Mouse (Mus musculus) thymus, postnatal 14 days (tissue): ENCODE data around the gene Efhd2.

Experiments used
- DNase-seq: peaks from one replicate; pipeline ENCODE4 v3.0.0; 2021

Gene Efhd2

DNA sequence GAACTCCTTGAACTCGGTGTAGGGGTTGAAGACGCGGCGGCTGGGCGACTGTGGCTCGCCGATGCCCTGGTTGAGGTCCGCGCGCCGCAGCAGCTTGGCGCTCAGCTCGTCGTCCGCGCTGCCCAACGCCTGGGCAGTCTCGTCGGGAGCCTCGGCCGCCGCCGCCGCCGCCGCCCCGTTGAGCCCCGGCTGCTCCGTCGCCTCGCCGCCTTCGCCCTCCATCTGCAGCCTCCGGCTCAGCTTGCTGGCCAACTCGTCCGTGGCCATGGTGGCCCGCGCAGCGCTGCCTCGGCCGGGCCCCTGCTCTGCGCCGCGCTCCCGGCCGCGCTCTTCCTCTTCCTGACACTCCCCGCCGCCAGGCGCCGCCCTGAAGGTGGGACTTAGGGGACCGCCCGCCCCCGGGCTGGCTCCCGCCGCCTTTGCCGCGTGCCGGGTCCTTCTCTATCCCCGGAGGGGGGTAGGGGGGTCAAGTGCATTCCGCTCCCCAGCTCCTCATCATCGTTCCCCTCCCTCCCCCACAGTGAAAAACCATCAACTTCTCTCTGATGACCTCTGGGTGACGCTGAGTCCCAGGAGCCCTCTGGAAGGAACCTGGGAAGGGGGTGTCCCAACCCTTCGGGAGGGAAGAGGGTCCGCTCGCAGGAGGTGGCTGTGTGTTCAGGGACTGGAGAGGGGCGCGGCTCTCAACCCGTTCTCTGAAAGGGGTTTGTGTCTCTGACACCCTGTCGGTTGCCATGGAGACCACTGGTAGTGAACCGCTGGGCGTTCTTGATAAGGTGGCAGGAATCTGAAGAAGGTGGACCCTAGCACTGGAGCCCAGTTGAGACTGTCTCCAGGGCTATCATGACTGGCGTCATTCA is at the start of gene Efhd2:
TSS of gene Efhd2 (minus strand) at position 320 of the 860 bp plus-strand sequence.
- peak; percentile 85 for DNase-seq

DNA sequence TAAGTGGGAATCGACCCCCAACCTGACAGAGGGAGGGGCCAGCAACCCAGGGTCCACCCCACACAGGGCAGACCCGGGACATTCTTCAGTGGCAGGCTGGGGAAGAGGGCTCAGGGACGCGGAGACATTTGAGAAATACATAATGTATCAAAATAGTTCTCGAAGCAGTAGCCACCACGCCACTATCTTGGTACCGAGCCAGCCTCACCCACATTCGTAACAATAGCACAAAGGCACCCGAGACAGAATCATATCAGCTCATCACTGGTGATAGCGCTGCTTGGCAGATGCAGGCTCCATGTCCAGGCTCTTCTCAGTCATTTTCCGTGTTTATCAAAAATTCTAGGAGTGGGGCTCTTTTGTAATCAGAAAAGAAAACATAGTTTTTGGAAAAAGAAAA is 49.2 kb upstream of the Efhd2 start:
- DNase-seq: no peak

DNA sequence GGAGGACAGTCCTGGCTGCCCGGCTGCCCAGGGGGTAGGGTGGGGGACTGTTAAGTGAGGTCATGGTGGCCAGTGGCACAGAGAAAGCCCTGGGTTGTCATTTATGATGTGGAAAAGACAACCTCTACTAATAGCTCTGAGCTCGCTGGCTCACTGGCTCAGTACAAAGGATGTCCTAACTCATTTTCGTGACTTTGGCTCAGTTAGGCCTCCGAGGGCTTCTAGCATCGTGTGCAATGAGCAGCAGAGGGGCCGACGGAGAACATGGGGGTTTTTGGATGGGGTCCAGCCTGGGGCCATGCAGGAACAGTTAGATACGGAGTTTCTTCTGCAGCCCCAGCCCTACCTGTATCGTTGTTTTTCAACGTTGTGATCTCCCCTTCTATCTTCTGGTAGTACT is 45.7 kb upstream of the Efhd2 start:
- no peak for DNase-seq

DNA sequence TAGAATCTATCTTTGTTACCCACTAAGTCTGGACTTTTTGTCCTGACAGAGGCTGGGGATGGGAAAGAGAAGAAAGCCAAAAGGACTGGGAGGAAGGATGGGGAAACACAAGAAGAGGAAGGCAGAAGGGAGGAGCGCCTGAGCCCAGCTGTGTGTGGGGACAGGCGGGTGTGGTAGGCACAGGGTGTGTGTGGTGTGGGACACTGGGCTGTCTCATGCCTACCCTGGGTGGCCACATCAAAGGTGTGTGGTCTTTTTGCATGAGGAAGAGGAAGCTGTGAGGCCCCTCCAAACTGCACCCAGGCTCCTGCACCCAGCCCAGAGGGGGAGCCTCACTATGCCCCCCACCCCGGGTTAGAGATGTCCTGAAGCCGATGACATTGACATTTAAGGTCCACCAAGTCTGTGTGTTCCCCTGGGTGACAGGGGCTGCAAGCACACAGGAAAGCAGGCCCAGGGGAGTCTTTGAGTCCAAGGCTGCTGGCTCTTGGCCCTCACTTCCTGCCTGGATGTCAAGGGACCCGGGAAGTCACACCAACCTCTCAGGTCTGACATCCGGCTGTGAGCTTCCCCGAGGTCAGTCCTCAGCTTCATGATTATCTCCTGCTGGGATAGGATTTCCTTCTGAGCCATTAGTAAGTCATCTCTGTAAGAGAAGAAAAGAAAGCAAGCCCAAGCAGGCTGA is 43.2 kb upstream of the Efhd2 start:
- DNase-seq: peak; percentile 9

DNA sequence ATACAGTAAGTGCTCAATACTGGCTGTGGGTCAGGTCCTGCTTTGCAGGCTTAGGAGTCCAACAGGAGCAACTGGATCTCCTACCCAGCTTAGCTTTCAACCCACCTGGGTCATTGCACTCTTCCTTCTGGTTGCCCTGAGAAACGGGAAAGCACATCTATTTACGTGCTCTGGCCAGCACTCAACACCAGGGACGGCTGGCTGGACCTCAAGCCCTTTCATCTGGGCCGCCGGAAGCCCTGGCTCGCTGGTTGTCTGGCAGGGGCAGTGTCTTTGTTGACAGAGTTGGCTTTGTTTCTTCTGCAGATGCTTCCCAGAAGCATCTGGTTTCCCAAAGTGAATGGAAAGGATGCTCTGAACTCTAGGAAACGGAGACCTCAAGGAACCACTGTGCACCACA is 39.3 kb upstream of the Efhd2 start:
- no peak for DNase-seq

DNA sequence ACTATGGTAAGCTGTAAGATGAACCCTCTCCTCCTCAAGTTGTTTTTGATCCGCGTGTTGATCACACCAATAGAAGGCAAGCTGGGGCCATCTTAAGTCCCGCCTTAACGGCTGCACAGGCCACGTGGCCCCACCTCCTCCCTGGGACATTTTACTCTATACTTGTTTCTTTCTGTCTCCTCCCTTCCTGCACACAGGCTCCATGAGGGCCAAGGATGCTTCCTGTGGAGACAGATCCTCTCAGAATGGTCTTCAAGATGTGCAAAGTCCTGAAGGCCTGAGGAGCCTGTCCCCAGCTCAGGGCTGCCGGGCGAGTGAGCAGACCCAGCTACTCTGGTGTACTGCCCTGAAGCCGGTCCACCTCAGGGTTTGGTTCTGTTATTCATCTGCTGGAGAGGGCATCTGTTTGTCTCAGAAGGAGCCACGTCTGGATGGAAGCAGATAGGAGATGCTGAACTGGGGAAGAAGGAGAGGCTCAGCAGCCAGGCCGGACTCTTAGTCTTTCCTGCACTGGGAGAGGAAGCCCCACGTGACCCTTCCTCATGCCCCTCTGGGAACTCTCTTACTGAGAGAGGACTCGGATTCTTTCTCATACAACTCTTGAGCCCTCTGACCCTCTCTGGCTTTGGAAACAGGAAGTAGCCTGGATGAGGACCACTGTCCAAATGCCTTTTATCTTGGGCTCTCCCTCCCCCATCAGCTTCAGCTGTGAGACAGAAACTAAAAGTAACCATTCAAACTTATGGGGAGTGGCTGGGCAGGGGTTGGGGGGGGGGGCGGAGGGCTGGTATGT is 38.7 kb upstream of the Efhd2 start:
- no peak for DNase-seq

DNA sequence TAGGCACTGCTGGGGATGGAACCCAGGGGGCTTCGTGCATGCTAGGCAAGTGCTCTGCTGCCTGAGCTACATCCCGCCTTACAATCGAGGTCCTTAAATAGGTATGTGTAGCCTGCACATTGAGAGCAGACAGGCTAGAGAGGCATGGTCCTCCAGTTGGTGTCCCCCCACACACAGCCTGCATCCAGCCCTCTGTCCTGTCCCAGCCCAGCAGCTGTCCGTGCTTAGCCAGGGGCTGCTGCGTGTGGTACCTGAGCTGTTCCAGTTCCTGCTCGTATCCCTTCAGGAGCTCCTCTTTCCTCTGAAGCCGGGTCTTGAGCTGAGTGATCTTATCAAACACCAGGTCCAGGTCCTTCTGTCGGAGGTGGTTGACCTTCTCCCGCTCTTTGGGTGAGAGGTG is 30.0 kb upstream of the Efhd2 start:
- no peak for DNase-seq

DNA sequence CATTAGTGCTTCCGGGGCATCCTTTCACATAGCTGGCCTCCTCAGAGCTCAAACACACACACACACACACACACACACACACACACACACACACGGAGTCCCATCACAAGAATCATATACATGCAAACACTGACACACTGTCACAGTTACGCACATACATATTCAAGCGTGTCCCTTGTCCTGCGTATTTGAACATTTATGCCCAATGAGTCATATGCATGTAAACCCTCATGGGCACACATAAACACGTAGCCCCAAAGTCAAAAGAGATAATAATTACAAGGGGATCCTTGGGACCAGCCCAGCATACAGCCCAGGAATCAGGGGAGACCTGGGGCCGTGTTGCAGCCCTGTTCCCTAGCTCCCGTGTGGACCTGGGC is 27.7 kb upstream of the Efhd2 start:
- no peak for DNase-seq

DNA sequence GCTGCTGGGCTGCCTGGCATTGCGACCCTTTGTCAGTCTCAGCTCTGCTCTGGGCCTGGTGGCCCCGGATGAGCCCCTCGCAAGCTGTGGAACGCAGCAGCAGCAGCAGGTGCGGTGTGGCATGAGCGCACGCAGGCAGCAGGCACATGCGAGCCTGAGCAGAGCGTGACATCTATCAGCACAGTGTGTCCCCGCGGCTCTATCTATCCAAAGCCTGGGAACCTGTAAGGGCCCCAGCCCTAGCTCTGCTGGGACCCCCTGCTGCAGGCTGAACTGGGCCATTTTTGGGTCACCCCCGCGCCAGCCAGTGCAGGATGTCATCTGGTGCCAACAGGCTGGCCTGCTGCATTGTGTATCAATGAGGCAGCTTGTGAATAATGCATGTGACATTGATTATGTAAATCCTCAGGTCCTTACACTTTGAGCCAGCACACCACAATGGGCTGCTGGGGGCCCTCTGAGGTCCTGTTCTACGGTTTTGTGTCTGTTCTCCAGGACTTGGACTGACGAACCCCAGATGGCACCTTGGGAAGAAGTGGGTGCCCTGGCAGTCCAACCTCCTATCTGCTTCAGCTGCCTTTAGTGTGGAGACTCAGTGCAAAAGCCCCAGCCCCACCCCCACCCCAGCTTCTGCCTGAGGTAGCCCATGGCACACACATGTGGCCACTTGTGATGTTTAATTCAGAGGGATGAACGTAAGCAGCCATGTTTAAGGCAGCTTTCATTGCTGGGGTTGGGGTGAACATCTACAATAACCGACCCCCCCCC is 27.2 kb upstream of the Efhd2 start:
- DNase-seq: no peak

DNA sequence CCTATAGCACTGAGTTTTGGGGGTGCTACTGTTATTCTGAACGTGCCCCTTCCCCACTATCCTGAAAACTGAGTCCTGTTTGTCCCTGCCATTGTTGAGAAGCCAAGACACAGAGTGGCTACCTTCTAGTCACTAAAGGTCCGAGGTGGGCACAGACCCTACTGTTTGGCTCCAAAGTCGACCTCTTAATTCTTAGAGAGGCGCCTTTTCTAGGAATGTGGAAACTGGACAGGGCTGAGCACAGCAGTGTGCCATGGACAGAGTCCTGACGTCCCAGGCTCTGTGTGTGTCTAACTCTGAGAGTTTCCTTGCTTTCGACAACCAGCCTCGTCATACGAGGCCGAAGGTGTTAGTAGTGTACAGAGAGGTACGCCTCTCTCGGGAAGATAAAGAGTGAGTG is 25.7 kb upstream of the Efhd2 start:
- DNase-seq: no peak

DNA sequence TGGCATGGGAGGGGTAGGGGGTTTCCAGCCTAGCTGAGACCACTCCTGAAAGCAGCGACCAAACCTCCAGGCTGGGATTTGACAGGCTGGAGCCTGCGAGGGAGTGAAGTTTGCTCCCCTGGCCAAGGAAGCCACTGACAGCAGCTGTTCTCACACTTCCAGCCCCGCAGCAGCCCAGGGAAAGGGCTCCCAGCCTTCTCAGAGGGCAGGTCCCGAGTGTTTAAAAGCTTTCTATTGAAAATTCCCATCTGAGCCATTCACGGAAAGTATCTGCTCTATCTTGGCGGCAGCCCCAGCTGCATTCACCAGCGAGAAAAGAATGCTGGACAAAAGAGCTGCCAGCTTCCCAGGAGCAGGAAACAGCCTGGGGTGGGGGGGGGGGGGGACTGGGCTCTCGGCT is 25.2 kb upstream of the Efhd2 start:
- DNase-seq: no peak

DNA sequence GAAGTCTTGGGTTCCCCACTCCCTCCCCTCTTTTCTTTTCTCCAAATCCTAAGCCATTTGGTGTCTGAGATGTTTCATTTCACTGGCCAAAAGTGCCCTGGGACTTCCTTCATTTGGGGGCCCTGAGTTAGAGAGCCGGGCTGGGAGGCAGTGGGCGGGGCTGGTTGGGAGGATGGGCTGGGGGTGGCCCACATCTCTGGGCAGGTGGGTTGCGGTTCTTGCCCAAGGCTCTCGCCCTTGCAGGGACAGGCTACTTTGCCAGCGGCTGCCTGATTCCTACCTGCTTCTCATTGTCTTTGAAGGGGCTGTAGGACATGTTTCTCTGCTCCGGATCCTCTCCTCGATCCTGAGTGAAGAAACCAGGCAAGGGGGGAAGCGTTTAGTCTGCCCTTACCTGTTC is 24.2 kb upstream of the Efhd2 start:
- no peak for DNase-seq

DNA sequence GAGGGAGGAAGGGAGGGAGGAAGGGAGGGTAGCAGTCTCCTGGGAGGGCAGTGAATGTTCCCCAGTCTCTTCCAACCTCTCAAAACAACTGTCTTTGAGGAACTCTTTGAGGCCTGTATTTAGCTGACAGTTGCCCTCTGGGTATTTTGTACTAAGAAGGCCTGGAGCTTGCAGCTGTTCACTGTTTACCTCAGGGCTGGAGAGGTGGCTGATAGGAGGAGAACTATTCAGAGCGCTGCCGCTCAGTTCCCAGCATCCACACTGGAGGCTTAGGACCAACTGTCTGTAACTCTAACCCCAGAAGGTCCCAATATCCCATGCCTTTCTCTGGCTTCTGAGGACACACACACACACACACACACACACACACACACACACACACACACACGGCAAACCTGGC is 23.1 kb upstream of the Efhd2 start:
- no peak for DNase-seq

DNA sequence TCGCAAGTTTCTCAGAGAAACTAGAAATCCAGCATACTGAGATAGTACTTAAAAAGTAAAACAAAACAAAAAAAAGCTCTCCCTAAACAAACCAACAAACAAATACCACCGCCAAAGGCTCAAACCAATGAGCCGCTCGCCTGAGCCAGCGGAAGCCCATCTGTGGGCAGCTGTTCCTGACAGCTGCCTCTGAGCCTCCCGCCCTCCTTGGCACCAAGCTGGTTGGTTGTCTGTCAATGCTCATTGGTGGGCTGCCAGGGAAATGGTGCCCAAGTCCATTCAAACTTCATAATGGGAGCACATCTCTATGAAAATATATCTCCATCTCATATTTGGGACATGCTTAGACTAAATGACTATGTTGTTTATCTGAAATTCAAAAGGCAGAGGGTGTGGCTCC is 22.5 kb upstream of the Efhd2 start:
- no peak for DNase-seq

DNA sequence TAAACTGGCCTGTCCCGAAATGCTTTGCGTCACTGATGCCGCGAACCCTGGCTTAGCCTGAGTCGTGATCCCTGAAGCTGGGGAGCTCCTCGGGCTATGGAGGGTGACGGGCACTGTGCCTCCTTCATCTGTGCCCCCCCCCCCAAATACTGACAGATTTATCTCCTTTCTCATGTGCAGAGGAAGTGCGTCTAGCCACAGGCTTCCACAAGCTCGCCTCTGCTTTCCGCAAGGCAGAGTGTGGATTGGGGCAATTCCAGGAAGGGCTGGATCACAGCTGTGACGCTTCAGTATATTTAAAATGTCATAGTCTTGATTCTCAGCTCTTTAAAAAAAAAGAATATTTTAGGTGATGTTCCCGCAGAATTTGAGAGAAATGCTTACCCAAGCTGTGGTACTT is 21.1 kb upstream of the Efhd2 start:
- DNase-seq: no peak

DNA sequence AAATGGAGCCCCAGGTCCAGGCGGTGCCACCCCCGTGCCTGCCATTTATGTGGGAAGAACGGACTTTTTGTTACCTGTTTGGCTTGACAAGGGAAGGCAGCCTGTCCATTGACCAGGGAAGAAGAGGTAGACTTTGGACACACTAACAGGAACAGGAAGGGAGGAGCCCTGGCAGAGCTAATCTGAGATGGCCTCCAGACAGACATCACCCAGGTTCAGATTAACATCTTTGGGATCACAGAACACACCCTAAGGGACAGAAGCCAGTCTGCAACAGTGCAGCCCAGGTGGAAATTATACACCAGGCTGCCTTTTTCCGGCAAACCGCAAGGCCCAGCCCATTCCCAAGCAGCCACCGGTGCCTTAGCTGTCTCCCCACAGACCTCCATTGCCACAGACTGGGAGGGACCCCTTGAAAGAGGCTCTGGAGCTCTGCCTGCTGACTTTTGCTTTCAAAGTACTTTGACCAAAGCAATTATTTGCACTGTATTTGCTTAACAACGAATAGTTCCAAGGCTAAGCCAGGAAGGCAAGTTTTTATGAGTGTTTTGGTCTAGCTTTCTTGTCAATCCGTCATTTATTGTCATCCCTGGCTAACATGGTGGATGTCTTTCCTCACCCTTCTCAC is 18.6 kb upstream of the Efhd2 start:
- no peak for DNase-seq

DNA sequence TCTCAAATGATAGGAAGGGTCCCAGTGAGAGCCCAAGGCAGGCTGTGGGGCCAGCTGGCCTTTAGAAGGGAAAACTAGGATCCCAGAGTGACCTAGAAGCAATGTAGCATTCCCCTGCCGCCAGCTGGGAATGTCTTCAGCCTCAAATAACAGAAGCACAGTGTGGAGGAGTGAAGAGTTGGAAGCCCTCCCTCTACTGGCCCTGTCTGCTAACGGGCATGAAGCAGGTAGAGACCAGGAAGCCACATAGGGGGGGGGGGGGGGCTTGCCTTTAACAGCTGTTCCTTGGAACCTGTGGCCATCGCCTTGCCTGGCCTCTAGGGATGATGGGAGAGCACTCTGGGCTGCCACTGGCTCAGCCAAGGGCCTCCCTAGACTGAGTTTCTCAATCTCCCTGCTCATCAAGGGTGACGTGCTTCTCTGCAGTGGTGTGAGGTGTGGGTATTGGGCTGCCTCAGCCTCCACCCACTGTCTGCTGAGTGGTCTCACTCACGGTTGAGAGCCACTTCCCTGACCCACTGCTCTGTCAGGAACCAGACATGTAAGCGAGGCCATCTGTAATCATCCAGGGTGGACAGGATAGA is 11.8 kb upstream of the Efhd2 start:
- no peak for DNase-seq

DNA sequence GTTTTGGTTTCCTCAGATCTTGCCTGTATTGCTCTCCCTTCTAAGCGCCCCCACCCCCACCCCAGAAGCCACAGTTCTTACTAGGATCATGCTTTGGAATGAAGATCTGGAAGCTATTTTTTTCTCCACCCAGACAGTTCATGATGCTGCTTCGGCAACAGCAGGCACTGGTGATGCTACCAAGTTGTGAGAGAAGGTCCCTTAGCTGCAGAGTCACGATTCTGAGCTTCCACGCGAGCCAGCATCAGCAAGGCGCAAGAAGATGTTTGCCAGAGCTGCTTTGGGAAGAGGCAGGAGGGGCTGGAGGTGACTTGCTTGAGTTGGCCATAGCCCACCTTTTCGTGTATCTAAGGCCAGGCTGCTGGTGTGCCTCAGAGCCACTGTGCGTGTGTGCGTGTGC is 10.7 kb upstream of the Efhd2 start:
- no peak for DNase-seq

DNA sequence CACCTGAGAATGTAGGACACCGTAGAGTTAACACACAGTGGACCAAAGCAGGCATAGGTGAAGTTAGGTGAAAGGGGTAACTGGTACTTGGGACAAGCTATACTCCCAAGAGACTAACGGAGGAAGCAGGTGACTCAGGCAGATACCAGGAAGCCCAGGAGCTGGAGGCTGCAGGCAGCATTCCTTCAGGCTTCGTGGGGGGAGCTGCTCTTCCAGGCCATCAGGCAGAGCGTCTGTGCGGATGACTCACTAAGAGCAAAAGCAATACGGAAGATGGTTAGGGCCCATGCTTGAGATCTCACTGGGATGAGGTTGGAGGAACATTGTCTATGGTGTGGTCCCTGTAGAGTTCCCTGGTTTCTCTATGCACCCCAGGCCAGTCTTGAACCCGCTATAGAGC is 8.1 kb upstream of the Efhd2 start:
- DNase-seq: no peak

DNA sequence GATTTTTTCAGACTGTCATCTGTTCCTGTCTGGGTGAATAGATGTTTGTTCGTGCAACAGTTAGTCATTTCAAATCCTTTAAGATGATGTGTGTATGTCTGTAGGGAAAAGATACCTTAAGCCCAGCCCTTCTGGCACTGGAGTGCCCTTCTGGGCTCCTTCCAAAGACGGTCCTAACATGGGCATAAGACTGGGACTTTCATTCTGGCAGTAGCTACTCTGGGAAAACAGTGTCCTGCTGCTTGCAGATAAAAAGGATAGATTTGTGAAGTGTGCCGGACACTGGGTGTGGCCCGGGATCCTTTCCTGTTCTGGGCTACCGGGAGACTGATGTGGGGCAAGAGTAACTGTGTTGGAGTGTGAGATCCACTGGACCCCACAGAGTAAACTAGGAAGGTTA is 7.2 kb upstream of the Efhd2 start:
- no peak for DNase-seq

DNA sequence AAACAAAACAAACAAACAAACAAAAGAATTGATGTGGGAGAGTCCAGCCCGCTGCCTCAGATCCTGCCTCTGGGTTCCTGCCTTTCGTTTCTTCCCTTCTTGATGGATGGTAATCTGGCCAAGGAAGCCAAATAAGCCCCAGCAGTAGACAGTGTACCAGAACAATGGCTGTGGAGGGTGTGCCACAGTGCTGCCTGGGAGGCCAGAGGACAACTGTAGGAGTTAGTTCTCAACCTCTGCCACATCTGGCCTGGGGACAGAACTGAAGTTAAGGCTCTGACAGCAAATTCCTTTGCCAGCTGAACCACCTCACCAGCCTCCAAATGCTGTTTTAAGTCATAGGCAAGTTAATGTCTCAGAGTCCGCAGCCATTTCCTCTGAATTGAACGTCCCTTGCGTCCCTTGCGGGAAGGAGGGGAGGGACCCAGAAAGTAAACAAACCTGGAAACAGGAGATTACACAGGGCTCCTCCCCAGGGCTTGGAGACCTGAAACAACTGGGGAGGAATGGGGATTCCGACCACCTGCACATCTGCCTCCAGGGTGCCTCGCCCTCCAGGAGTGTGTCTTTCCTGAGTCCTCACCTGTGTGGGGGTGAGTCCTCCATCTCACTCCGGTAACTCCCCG is 6.7 kb upstream of the Efhd2 start:
- DNase-seq: no peak

DNA sequence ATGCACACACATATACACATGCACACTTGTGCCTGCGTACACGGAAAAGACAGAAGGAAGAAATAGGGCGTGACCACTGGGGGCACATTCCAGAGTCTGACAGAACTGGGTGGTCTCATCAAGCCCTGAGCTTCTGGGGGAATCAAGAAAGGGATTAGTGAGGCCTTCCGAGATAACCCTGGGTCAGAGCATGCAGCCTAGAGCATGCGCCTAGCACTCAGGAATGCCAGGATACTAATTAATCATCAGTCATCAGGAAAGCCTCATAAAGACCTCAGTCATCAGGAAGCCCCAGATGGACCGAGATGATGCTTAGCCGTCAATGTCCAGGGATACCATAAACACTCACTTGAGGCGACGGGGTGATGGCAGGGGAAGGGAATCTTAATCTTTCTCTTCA is 5.2 kb upstream of the Efhd2 start:
- DNase-seq: no peak
